Mouse (Mus musculus): Measurements from ENCODE around the gene Commd2.

The Commd2 gene

GRCm38 (mm10) chr3:57615652-57616051 is 35.9 kb downstream of the Commd2 start:
- no peak for DNase-seq (ENCODE audit: low read depth, low spot score)

DNA sequence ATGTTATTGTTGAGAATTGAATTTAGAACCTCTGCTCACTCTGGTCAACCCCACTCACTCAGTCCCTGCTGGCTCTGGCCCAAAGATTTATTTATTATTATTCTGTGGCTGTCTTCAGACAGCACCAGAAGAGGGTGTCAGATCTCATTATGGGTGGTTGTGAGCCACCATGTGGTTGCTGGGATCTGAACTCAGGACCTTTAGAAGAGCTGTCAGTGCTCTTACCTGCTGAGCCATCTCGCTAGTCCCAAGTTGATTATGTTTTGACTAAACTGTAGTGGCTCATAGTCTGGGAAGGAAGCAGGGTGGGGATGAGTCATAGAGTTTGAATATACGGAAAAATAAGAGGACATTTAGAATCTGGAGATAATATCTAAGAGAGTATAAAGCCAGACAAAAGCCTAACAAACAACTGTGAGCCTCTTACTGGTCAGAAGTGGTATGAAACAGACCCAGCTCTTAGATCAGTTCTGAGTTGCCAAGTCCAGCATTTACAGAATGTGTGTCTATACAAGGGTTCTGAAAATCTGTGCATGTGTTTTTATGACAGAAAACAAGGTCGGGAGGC is 39.0 kb downstream of the Commd2 start:
- no peak for DNase-seq (ENCODE audit: low read depth, low spot score)

- no peak for DNase-seq (ENCODE audit: low read depth, low spot score)
These were observed 39.7 kb downstream of the Commd2 start for GRCm38 (mm10) chr3:57611776-57612175.

DNA sequence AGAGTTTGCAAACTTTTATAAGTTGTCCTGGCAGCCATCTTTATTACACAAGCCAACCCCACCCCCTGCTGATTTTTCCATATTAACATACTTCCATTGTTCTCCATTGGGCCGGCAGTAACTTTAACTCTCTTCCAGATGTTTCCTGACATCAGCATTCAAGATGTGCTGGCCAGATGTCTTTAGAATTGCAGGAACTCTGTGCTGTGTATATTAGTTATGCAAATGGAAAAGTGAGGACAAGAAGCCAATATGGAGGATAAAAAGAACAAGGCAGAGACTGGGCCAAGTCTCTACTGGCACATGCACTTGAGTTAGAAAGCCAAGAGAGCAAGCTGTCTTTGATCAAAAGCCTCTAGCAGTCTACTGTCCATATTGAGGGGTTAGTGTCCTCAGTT is 46.9 kb downstream of the Commd2 start:
- DNase-seq (ENCODE audit: low read depth, low spot score), result no peak

DNA sequence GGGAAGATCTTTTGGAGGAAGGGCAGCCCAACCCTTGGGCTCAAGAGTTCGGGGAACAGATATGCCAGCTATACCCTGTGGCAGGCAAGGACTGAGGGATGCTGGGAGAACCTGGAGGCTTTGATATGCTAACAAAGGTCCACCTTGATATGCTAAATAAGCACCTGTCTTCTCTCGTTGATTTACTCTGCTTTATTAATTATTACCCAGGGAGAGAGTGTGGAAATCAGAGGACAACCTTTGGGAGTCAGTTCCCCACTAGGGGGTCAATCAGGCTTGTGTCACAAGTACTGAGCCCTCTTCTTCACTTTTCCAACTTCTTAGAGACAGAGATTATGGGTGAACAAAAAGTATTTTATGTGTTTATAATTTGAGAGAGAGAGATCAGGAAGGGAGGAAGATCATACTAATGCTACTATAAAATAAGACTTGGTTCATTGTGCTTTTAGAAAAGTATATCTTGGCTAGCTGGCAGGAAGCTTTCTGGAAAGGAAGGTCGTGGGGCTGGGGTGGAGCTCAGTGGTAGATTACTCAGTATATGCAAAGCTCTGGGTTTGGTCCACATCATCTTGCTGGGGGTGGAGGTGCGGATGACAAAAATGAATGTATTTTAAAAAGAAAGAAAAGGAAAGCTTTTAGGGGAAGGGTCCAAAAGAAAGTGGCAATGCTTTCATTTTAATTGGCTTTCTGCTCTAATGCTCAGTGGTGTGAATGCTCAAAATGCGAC is 47.5 kb downstream of the Commd2 start:
- DNase-seq (ENCODE audit: low read depth, low spot score), result no peak

DNA sequence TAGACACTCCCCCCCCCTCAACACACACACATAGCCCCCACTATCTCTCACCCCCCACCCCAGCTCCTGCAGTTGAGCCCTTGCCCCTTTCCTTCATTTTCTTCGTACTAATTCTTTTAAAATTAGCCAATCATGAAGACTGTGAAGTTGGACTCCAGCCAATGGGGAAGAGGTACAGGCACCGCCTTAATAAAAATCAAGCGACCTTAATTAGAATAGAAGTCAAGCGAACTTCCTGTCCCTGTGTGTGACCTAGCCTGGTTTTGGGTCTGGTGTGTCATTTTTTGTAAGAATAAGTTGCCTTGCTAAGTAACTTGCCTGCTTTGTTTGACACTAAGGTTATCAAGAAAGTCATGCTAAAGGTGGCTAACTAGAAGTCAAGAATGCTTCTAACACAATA is 48.9 kb downstream of the Commd2 start:
- DNase-seq (ENCODE audit: low read depth, low spot score), result no peak

GRCm38 (mm10) chr3:57596566-57596965 is 54.9 kb downstream of the Commd2 start:
- no peak for DNase-seq (ENCODE audit: low read depth, low spot score)

DNA sequence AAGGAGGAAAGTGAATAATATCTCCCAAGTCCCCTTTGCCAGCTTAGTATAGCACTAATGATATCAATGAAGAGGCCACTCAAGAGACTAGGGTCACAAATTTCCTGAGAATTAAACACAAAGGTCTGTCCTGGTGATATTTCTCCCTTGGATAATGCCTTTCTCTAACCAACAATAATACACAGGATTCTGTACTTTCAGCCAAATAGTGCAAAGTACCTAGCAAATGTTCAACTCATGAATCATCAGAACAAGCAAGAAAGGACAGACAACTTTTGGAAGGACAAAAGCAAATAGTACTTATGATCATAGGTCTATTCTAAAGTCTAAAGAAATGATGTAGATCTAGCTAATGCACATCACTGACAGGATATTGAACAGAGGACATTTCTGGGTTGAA is 56.0 kb downstream of the Commd2 start:
- DNase-seq (ENCODE audit: low read depth, low spot score), result no peak
